Mouse (Mus musculus) myocyte (in vitro differentiated cells): ENCODE measurements at regions not wholly inside any gene's neighbourhood (a gene's known extent, or its start where the extent isn't known, plus 50 kb on each side); places are given as distances from the start of the nearest gene placed in this dataset.

Experiments used
- H3K27me3 ChIP-seq: one replicate; pipeline ENCODE4 v1.6.1; 2011; ENCODE audit not compliant: control insufficient read depth, insufficient read depth, insufficient read length
- H3K36me3 ChIP-seq: one replicate; pipeline ENCODE4 v1.6.1; 2011; ENCODE audit not compliant: control insufficient read depth, insufficient read depth
- H3K4me2 ChIP-seq: one replicate; pipeline ENCODE4 v1.6.1; 2011; ENCODE audit warnings: low read depth, control low read depth
- H3K4me3 ChIP-seq: one replicate; pipeline ENCODE4 v1.5.1; 2011; ENCODE audit warnings: mild to moderate bottlenecking, control low read depth, moderate library complexity
- H3K79me2 ChIP-seq: one replicate; pipeline ENCODE4 v1.6.1; 2011; ENCODE audit not compliant: control insufficient read depth, insufficient read depth
- H3ac ChIP-seq: one replicate; pipeline ENCODE4 v1.6.1; 2011; ENCODE audit not compliant: control insufficient read depth, insufficient read length
- CEBPB ChIP-seq: IDR thresholded peaks from 2 replicates; pipeline ENCODE4 v1.6.1; 2011; ENCODE audit warnings: mild to moderate bottlenecking, moderate library complexity; ENCODE audit not compliant: poor library complexity, insufficient read depth, severe bottlenecking
- E2F4 ChIP-seq: IDR thresholded peaks from one replicate; pipeline ENCODE4 v1.6.1; 2011; ENCODE audit warnings: mild to moderate bottlenecking, control low read depth, moderate library complexity; ENCODE audit not compliant: insufficient read depth
- MAX ChIP-seq: IDR thresholded peaks from one replicate; pipeline ENCODE4 v1.6.1; 2011; ENCODE audit warnings: low read depth, mild to moderate bottlenecking, control low read depth
- MYOD1 ChIP-seq, 3 experiments: IDR thresholded peaks; one replicate each; pipeline ENCODE4 v1.6.1; 2011; ENCODE audit warnings: control low read depth in 2 of 3, low read depth in 2 of 3, mild to moderate bottlenecking in 2 of 3, moderate library complexity in 1 of 3; ENCODE audit not compliant: insufficient read length in 2 of 3, control insufficient read depth in 1 of 3
- MYOG ChIP-seq, 3 experiments: IDR thresholded peaks; one replicate each; pipeline ENCODE4 v1.6.1; 2011; ENCODE audit warnings: control low read depth in 2 of 3, low read depth in 2 of 3, mild to moderate bottlenecking in 2 of 3; ENCODE audit not compliant: insufficient read length in 2 of 3, control insufficient read depth in 1 of 3, insufficient read depth in 1 of 3
- POLR2A ChIP-seq: IDR thresholded peaks from one replicate; pipeline ENCODE4 v1.6.1; 2011; ENCODE audit warnings: low read depth, mild to moderate bottlenecking, control low read depth, moderate library complexity; ENCODE audit not compliant: insufficient read length
- POLR2AphosphoS2 ChIP-seq: IDR thresholded peaks from one replicate; pipeline ENCODE4 v1.6.1; 2011; ENCODE audit warnings: low read depth, control low read depth; ENCODE audit not compliant: insufficient read length
- REST ChIP-seq: IDR thresholded peaks from one replicate; pipeline ENCODE4 v1.6.1; 2011; ENCODE audit warnings: mild to moderate bottlenecking, control low read depth, moderate library complexity; ENCODE audit not compliant: insufficient read depth, insufficient read length
- SRF ChIP-seq: IDR thresholded peaks from one replicate; pipeline ENCODE4 v1.6.1; 2011; ENCODE audit warnings: low read depth; ENCODE audit not compliant: control insufficient read depth, insufficient read length
- TCF12 ChIP-seq: IDR thresholded peaks from one replicate; pipeline ENCODE4 v1.6.1; 2011; ENCODE audit warnings: mild to moderate bottlenecking, control low read depth; ENCODE audit not compliant: poor library complexity, insufficient read depth, severe bottlenecking
- TCF3 ChIP-seq: IDR thresholded peaks from one replicate; pipeline ENCODE4 v1.6.1; 2011; ENCODE audit warnings: low read depth, control low read depth; ENCODE audit not compliant: insufficient read length
- USF1 ChIP-seq: IDR thresholded peaks from one replicate; pipeline ENCODE4 v1.6.1; 2011; ENCODE audit warnings: low read depth, mild to moderate bottlenecking, control low read depth, moderate library complexity

DNA sequence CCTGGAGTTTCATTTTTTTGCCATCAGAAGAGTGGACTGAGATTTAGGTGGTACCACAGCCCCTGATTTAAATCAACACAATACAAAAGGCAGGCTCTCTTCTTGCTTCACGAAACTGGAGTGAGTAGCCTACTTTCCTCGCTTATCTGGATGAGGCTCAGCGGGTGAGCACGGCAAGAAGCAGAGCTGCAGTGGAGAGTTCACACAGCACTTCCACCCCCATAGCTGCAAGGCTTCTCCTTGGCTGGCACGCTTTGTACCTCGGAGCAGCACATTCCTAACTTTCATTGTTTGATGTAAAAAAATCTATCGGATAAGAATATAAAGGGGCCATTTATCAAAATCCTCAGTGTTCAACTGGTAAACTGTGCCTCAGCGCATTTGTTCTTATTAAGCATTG, 72.8 kb upstream of the Agbl1 start:
- H3K79me2 ChIP-seq = no peaks in the 10 kb centered on the region
- H3K4me2 ChIP-seq = no peak overlapping the region
- no peaks in the 10 kb centered on the region for H3K27me3 ChIP-seq
- no peak overlapping the region for H3ac ChIP-seq
- H3K36me3 ChIP-seq = no peaks in the 10 kb centered on the region
- H3K4me3 ChIP-seq = no peak overlapping the region
- TF ChIP-seq MAX (no peak), E2F4 (no peak), USF1 (no peak), TCF3 (no peak), SRF (no peak)

DNA sequence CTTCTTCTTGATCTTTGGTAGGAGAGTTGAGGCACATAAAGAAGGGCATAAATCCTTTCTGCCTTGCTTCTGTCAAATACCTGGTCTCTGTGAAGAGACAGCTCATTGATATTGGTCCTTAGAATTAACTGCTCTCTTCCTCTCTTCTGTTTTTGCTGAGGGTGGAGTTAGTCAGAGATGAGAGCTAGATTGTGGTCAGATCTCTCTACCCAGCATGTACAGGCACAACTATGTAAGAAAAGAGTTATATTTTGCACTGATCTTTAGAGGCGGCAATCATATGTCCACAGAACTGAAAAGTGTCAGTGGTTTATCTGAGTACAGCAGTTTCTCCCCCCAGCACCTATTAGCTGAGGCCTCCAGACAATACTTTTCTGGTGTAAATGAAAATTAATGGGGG, 65.5 kb upstream of the Agbl1 start:
- H3K27me3 ChIP-seq = no peaks in the 10 kb centered on the region
- H3ac ChIP-seq = no peak overlapping the region
- TF ChIP-seq POLR2AphosphoS2 (no peak), MYOD1 (IDR thresholded peaks at IDR 0.05; ENCODE audit: control insufficient read depth in 1 of 3, insufficient read length in 2 of 3, low read depth in 2 of 3) (no peak), E2F4 (no peak), SRF (no peak), TCF3 (no peak), TCF12 (no peak), REST (no peak), MAX (no peak), USF1 (no peak), MYOG (IDR thresholded peaks at IDR 0.05; ENCODE audit: control insufficient read depth in 1 of 3, insufficient read depth in 1 of 3, insufficient read length in 2 of 3, low read depth in 2 of 3) (no peak), CEBPB (no peak), POLR2A (no peak)

DNA sequence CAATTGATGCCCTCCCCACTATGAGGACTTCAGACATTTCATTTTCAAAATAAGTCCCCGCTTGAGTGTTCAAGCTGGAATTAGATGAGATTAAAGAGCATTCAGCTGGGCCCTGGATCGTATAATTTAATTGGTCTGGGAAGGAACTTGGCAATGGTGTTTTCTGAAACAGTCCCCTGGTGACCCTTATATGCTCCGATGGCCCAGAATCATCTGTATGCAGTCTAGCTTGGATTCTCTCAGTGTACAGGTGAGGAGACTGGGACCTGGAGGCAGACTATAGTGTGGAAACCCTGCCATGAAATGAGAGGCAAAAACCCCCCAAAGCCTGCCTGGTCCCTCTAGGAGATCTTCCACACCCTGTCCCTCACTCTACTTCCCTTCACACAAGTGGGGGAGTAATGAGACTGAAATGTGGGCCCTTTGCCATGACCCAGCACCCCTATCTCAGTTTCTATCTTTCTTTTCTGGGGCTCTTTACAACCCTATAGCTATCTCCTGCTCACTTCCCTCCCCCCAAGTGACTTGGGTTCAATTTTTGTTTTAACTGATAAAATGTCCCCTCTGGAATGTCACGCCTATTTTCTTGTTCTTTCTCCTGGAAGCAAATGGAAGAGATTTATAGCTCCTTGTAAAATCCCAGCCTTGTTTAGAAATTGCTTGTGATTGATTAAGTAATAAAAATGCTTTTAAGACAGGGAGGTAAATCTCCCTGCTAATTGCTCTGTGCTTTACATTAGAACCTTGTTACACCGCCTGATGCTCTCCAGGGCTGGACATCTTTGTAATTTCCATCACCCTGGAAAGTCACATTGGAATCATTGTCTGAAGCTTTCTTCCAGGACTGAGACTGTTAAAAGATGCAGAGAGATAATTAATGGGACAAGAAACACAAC, 64.7 kb upstream of the Agbl1 start:
- Histone ChIP-seq H3K27me3 (no peaks in the 10 kb centered on the region), H3K4me2 (no peak overlapping the region), H3ac (no peak overlapping the region), H3K79me2 (no peaks in the 10 kb centered on the region), H3K36me3 (no peaks in the 10 kb centered on the region), H3K4me3 (no peak overlapping the region)
- TF ChIP-seq TCF12 (no peak), REST (no peak), MYOD1 (IDR thresholded peaks at IDR 0.05; ENCODE audit: control insufficient read depth in 1 of 3, insufficient read length in 2 of 3, low read depth in 2 of 3) (no peak), POLR2AphosphoS2 (no peak), POLR2A (no peak)

More for the DNA sequence above, 65.5 kb upstream of the Agbl1 start:
- no peaks in the 10 kb centered on the region for H3K36me3 ChIP-seq
- no peaks in the 10 kb centered on the region for H3K79me2 ChIP-seq
- H3K4me2 ChIP-seq = no peak overlapping the region
- no peak overlapping the region for H3K4me3 ChIP-seq

DNA sequence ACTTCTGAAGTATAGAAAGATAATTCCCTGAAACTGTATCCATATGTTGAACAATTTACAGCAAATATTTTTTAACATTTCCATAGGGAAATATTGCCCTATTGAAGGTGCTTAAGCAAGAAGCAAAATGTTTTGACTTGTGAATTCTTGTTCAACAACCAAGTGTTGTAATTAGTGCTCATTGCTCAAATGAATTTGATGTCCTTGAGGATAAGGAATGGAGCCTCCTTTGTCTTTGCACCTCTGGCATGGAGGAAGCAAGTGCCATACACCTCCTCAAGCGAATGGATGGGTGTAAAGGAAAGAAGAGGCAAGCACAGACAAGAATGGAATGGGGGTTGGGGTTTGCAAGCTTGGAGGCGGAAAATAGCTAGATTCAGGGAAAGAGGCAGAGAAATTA, 59.2 kb upstream of the Agbl1 start:
- H3K36me3 ChIP-seq = no peaks in the 10 kb centered on the region
- H3ac ChIP-seq = no peak overlapping the region
- no peaks in the 10 kb centered on the region for H3K79me2 ChIP-seq
- H3K27me3 ChIP-seq = no peaks in the 10 kb centered on the region
- H3K4me2 ChIP-seq = no peak overlapping the region
- H3K4me3 ChIP-seq = no peak overlapping the region
- no peak for TF ChIP-seq E2F4
- no peak for TF ChIP-seq POLR2A
- no peak for TF ChIP-seq SRF
- no peak for TF ChIP-seq MYOG (IDR thresholded peaks at IDR 0.05; ENCODE audit: control insufficient read depth in 1 of 3, insufficient read depth in 1 of 3, insufficient read length in 2 of 3, low read depth in 2 of 3)
- TF ChIP-seq POLR2AphosphoS2 = no peak
- no peak for TF ChIP-seq TCF12
- TF ChIP-seq TCF3 = no peak
- TF ChIP-seq USF1 = no peak
- TF ChIP-seq MYOD1 (IDR thresholded peaks at IDR 0.05; ENCODE audit: control insufficient read depth in 1 of 3, insufficient read length in 2 of 3, low read depth in 2 of 3) = no peak
- no peak for TF ChIP-seq CEBPB
- TF ChIP-seq REST = no peak
- no peak for TF ChIP-seq MAX

DNA sequence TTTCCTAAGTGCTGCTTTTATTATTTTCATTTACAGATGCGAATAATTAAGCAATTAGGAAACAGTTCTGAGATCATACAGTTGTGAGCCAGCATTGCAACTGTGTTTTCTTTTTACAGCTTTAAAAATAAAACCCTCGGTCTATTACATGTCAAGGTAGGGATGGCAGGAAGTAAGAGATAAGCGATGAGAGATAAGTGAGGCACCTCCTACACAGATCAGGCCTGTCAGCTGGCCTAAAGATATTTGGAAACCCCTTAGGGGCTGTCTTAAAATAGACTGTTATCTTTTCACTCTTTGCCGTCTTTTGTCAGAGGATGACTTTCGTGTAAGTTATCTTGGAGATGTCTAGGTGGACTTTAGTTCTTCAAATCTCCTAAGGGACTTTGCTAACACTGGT, 53.5 kb upstream of the Agbl1 start:
- no peak for TF ChIP-seq TCF3
- TF ChIP-seq MAX = no peak
- no peak overlapping the region for H3ac ChIP-seq
- no peaks in the 10 kb centered on the region for H3K79me2 ChIP-seq
- H3K4me3 ChIP-seq = no peak overlapping the region
- H3K4me2 ChIP-seq = no peak overlapping the region
- H3K36me3 ChIP-seq = no peaks in the 10 kb centered on the region
- no peaks in the 10 kb centered on the region for H3K27me3 ChIP-seq
